Mouse (Mus musculus): ENCODE data around the gene Btbd35f15.
"Not testable (repeated sequence)": the region's sequence is repeated elsewhere in the genome, so short reads cannot be mapped to it uniquely, and the experiment has no call there.

Btbd35f15 gene

DNA sequence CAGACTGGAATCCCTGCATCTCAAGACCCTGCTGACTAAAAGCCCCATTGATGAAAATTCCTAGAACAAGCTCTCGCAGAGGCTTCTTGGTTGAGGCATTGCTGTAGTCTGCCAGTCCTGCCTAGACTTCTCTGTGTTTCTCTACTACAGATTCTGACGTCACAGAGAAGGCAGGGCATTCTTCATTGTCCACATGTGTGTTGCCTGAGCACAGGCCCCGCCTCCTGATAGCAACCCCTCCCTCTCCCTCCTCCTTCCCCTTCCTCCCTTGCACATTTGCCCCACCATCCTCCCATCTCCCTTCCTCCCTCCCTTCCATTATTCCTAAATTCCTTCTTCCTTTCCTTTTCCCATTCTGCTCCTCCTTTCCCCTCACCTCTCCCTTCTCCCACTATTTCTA lies at the start of gene Btbd35f15:
Gene Btbd35f15 (minus strand): TSS at position 101 of the 400 bp plus-strand sequence.
- not testable (repeated sequence) for DNase-seq
